Mouse (Mus musculus) hindbrain, embryonic 11.5 days (tissue): ENCODE results near the gene Tnmd. TPM values are rescaled to one million over a fixed set of nuclear protein-coding genes. Genes with fewer than 3 reads are reported as not detected.

Source experiments
- ATAC-seq: fragments of 200-750 bp; cut with Nextera tagmentation; 2 replicates; pipeline ENCODE4 v1.8.0; 2017; ENCODE audit warnings: mild to moderate bottlenecking, moderate TSS enrichment, moderate library complexity; ENCODE audit not compliant: low FRiP score
- DNase-seq: peaks from one replicate; pipeline ENCODE4 v3.0.0-alpha.2; 2015; ENCODE audit warnings: low spot score
- H3K27ac ChIP-seq: fragments of 300-500 bp; sonication (generic); 2 replicates; pipeline ENCODE4 v1.5.1; 2014; ENCODE audit warnings: mild to moderate bottlenecking, low read depth, low read length
- H3K27me3 ChIP-seq: fragments of 300-500 bp; sonication (generic); 2 replicates; pipeline ENCODE4 v1.6.1; 2014; ENCODE audit warnings: mild to moderate bottlenecking, low read length, moderate library complexity, mixed read lengths; ENCODE audit not compliant: control insufficient read depth, insufficient read depth
- H3K36me3 ChIP-seq: fragments of 300-500 bp; sonication (generic); 2 replicates; pipeline ENCODE4 v1.6.1; 2014; ENCODE audit warnings: mild to moderate bottlenecking, low read length, moderate library complexity, mixed read lengths; ENCODE audit not compliant: control insufficient read depth, insufficient read depth
- H3K4me1 ChIP-seq: fragments of 300-500 bp; sonication (generic); replicated peaks from 2 replicates; pipeline ENCODE4 v1.6.1; 2014; ENCODE audit warnings: low read length, mixed read lengths; ENCODE audit not compliant: control insufficient read depth, insufficient read depth
- H3K4me2 ChIP-seq: fragments of 300-500 bp; sonication (generic); replicated peaks from 2 replicates; pipeline ENCODE4 v1.6.1; 2014; ENCODE audit warnings: mild to moderate bottlenecking, low read depth, low read length
- H3K4me3 ChIP-seq: fragments of 300-500 bp; sonication (generic); 2 replicates; pipeline ENCODE4 v1.5.1; 2014; ENCODE audit warnings: low read depth, low read length
- H3K9ac ChIP-seq: fragments of 300-500 bp; sonication (generic); 2 replicates; pipeline ENCODE4 v1.6.1; 2014; ENCODE audit warnings: low read depth, low read length
- H3K9me3 ChIP-seq: fragments of 300-500 bp; sonication (generic); 2 replicates; pipeline ENCODE4 v1.6.1; 2016; ENCODE audit warnings: low read length; ENCODE audit not compliant: control insufficient read depth
- WGBS: fragments of 180-500 bp; shearing (Covaris S2); extraction: QIAGEN DNeasy Blood & Tissue Kit; methylation state at CpG from one replicate; pipeline ENCODE4 v1.1.7; 2014; 5-methylcytosine and 5-hydroxymethylcytosine counted together
- polyA plus RNA-seq: library from polyadenylated mRNA; unstranded; fragments of >200 nt; fragmentation: Nextera tagmentation; extraction: Ambion mirVana; gene quantifications from 2 replicates; pipeline ENCODE4 v1.2.1, GENCODE M21; 2014

Gene Tnmd
- polyA plus RNA-seq, 1 experiment from 2014 or later: 1.8 TPM

- WGBS: 55% methylated on average over 7 of the region's 7 CpGs
- ATAC-seq: no peak
- Histone ChIP-seq H3K36me3 (no peaks in the 10 kb centered on the region), H3K27me3 (peaks cover 2% of the 10 kb centered on the region; the same call in 1 of the 2 replicates), H3K9me3 (no peaks in the 10 kb centered on the region), H3K4me1 (no peaks in the 10 kb centered on the region), H3K9ac (no peak overlapping the region), H3K4me2 (no peak overlapping the region), H3K27ac (no peak overlapping the region), H3K4me3 (no peak overlapping the region)
- DNase-seq: no peak
Observed at GRCm38 (mm10) chrX:133914219-133914618, 63.4 kb downstream of the Tnmd start.

Other genes starting within 250 kb of the Tnmd start
- gene Pcdh19, start 162.0 kb upstream of the Tnmd start, polyA plus RNA-seq: 3.3 and 4.8 TPM in 2 replicates
- 218 and 224 TPM in 2 replicates for gene Tspan6, start 47.4 kb downstream of the Tnmd start, polyA plus RNA-seq
- 1.0 and 1.4 TPM in 2 replicates for gene Srpx2, start 57.4 kb downstream of the Tnmd start, polyA plus RNA-seq
- 1.8 and 2.5 TPM in 2 replicates for gene Sytl4, start 130.8 kb downstream of the Tnmd start, polyA plus RNA-seq
- 66.7 and 71.3 TPM in 2 replicates for gene Cstf2, start 208.2 kb downstream of the Tnmd start, polyA plus RNA-seq